Mouse (Mus musculus) E14TG2a.4 (cell line): ENCODE results near the gene Vmn1r81.

ENCODE experiments used
- H3K27me3 ChIP-seq: 2 replicates; pipeline ENCODE4 v1.6.1; 2014; ENCODE audit warnings: low read length, control low read depth; ENCODE audit not compliant: insufficient read depth
- H3K36me3 ChIP-seq: 2 replicates; pipeline ENCODE4 v1.6.1; 2014; ENCODE audit warnings: low read length, control low read depth; ENCODE audit not compliant: insufficient read depth
- H3K4me1 ChIP-seq: replicated peaks from 2 replicates; pipeline ENCODE4 v1.6.1; 2014; ENCODE audit warnings: low read depth, low read length, control low read depth
- H3K4me3 ChIP-seq: replicated peaks from 2 replicates; pipeline ENCODE4 v1.5.1; 2014; ENCODE audit warnings: mild to moderate bottlenecking, low read length
- H3K9me3 ChIP-seq: 2 replicates; pipeline ENCODE4 v1.6.1; 2014; ENCODE audit warnings: low read length, control low read depth
- CTCF ChIP-seq: conservative IDR thresholded peaks from 2 replicates; pipeline ENCODE4 v1.5.1; 2014; ENCODE audit warnings: low read length
- NANOG ChIP-seq: IDR thresholded peaks from 2 replicates; pipeline ENCODE4 v1.6.1; 2014; ENCODE audit warnings: borderline replicate concordance, low read length, mixed read lengths
- POU5F1 ChIP-seq: IDR thresholded peaks from 2 replicates; pipeline ENCODE4 v1.6.1; 2014; ENCODE audit warnings: low read length, borderline replicate concordance

Vmn1r81 gene

GRCm38 (mm10) chr7:12268169-12268568, at the start of gene Vmn1r81:
Vmn1r81 (minus strand) TSS chr7:12268269.
- Histone ChIP-seq H3K9me3 (no peaks in the 10 kb centered on the region), H3K4me3 (no peak within 1 kb of the TSS), H3K36me3 (no peaks in the 10 kb centered on the region), H3K27me3 (no peaks in the 10 kb centered on the region), H3K4me1 (no peaks in the 10 kb centered on the region)
- no peak for TF ChIP-seq NANOG

DNA sequence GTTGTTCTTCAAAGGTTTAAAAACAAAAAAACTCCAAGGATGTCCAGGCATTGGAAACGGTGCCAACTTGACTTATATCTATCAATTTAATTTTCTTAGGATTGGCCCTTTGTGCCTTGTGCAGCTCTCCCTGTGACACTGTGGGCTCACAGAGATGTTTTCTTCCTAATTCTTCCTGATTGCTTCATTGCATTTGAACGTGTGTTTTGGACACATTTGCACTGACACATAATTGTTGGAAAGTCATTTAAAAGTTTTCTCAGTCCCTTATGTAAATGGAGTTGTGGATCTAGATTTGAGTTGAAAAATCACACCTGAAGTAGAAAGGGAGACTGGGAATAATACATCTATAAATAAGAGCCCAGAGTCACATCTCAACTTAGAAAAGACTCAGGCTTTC, 32.1 kb upstream of the Vmn1r81 start, which contains the start of gene Vmn1r82:
Gene Vmn1r82 (plus strand): TSS at position 301 of the 400 bp plus-strand sequence.
- Histone ChIP-seq H3K9me3 (peaks cover 4% of the 10 kb centered on the region; the same call in 1 of the 2 replicates), H3K27me3 (no peaks in the 10 kb centered on the region), H3K4me3 (no peak within 1 kb of the TSS), H3K4me1 (no peaks in the 10 kb centered on the region), H3K36me3 (no peaks in the 10 kb centered on the region)
- TF ChIP-seq POU5F1 (no peak), NANOG (no peak), CTCF (no peak)

DNA sequence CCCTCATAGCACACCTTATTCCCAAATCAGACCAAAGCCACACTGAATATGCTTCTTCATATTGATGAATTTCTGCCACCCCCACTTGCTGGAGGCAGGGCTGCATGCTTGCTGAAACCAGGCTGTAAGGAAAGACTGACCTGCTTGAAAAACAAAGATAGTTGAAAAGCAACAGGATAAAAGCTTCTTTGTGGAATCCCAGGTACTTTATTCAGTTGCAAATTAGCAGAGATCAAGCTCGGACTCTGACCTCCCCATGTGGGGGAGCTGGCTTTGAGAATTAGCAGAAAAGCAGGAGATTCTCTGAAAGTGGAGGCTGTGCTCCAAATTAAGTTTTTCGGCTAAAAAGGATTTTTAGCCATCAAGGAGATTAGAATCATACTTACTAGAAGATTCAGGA, 63.9 kb downstream of the Vmn1r81 start:
- TF ChIP-seq POU5F1, result no peak
- TF ChIP-seq NANOG, result no peak; the same call in 1 of the 2 replicates
- TF ChIP-seq CTCF, result no peak
- Histone ChIP-seq H3K4me3 (no peak overlapping the region), H3K4me1 (no peaks in the 10 kb centered on the region; the same call in 1 of the 2 replicates), H3K27me3 (no peaks in the 10 kb centered on the region), H3K9me3 (peaks cover 30% of the 10 kb centered on the region), H3K36me3 (no peaks in the 10 kb centered on the region)
